Mouse (Mus musculus) G1E (cell line): ENCODE measurements at regions not wholly inside any gene's neighbourhood (a gene's known extent, or its start where the extent isn't known, plus 50 kb on each side); places are given as distances from the start of the nearest gene placed in this dataset.

ENCODE experiments used
- CTCF ChIP-seq: IDR thresholded peaks from 2 replicates; pipeline ENCODE4 v1.5.1; 2012; ENCODE audit warnings: low read depth, low read length, inconsistent platforms, mixed read lengths
- GATA1 ChIP-seq: IDR thresholded peaks from 2 replicates; pipeline ENCODE4 v1.6.1; 2012; ENCODE audit warnings: borderline replicate concordance, low read length, inconsistent platforms, mixed read lengths
- GATA2 ChIP-seq: IDR thresholded peaks from 2 replicates; pipeline ENCODE4 v1.6.1; 2012; ENCODE audit warnings: low read depth, low read length, inconsistent platforms, borderline replicate concordance

DNA sequence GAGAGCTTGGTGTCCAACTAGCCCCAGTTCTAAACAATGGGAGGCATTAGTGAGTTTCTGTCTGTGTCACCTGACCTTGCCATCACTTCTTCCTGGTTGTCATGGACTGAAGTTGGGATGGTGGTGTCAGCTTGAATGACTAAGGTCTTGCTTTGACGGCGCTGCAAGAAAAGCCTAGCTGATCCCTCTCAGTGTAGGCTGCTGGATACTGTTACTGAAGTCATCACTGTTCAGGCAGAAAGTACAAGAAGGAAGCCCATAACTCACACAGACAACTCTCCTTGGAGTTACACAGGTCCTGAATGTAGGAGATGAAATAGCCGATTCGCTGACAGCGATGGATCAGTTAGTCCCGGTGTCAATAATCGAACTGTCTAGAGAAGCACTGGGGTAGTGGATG, 62.5 kb upstream of the Maml3 start:
- no peak for TF ChIP-seq CTCF
- no peak for TF ChIP-seq GATA1
- no peak for TF ChIP-seq GATA2
